Mouse (Mus musculus): Measurements from ENCODE around the gene Cckar.
"Not testable (repeated sequence)": the region's sequence is repeated elsewhere in the genome, so short reads cannot be mapped to it uniquely, and the experiment has no call there.

Gene Cckar

DNA sequence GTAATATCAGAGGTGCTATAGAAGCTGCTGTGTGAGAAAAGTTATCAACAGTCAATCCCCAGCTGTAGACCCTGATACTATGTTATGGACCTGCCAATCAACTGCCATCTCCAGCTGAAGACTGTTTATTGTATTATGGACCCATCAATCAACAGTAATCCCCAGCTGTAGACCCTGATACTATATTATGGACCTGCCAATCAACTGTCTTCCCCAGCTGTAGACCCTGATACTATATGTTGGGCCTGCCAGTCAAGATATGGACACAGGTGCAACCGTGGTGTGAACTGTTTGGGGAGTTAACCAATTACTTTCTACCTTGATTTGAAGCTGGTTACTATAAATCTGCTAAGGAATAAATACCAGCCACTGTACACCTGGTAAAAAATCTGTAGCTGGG lies 23.1 kb downstream of the Cckar start:
- Histone ChIP-seq H3K27me3 (ENCODE audit: insufficient read depth, low read length) (no peaks in the 10 kb centered on the region), H3K9me3 (ENCODE audit: low read length) (peaks cover 19% of the 10 kb centered on the region)

GRCm38 (mm10) chr5:53683916-53684315 lies 23.6 kb downstream of the Cckar start:
- Histone ChIP-seq H3K27me3 (ENCODE audit: insufficient read depth, low read length) (no peaks in the 10 kb centered on the region), H3K4me1 (replicated peaks; ENCODE audit: low read depth, low read length) (peaks cover 8% of the 10 kb centered on the region), H3K36me3 (ENCODE audit: insufficient read depth, low read length) (no peaks in the 10 kb centered on the region), H3K9me3 (ENCODE audit: low read length) (peaks cover 17% of the 10 kb centered on the region; the same call in 1 of the 2 replicates), H3K4me3 (replicated peaks; ENCODE audit: low read length) (no peak overlapping the region)
- TF ChIP-seq NANOG (IDR thresholded peaks at IDR 0.05; ENCODE audit: borderline replicate concordance, low read length): no peak

More for the DNA sequence above, 23.1 kb downstream of the Cckar start:
- Histone ChIP-seq H3K4me1 (replicated peaks; ENCODE audit: low read depth, low read length) (peaks cover 5% of the 10 kb centered on the region), H3K36me3 (ENCODE audit: insufficient read depth, low read length) (no peaks in the 10 kb centered on the region), H3K4me3 (replicated peaks; ENCODE audit: low read length) (no peak overlapping the region)
- TF ChIP-seq NANOG (IDR thresholded peaks at IDR 0.05; ENCODE audit: borderline replicate concordance, low read length) (no peak), CTCF (conservative IDR thresholded peaks at IDR 0.05; ENCODE audit: low read length) (no peak), POU5F1 (IDR thresholded peaks at IDR 0.05; ENCODE audit: borderline replicate concordance, low read length) (no peak)

DNA sequence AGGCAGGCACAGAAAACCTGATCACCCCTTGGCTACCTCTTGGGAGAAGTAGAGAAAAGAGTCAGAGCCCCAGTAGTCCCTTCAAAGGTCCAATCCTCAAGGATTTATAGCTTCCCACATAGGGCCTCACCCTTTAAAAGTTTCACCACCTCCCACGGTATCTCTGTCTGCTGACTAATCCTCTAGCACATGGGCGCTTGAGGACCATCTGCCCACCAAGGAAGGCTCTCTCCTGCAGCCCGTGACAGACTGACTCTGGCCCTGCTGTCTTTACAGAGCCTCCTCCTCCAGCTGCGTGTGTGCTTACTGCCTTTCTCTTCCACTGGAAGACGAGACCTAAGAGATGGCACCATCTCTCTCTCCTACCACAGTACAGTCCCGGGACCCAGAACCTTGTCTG lies 27.9 kb downstream of the Cckar start:
- H3K9me3 ChIP-seq (ENCODE audit: low read length): peaks cover 16% of the 10 kb centered on the region
- peaks cover 24% of the 10 kb centered on the region for H3K4me1 ChIP-seq (replicated peaks; ENCODE audit: low read depth, low read length)
- no peaks in the 10 kb centered on the region for H3K27me3 ChIP-seq (ENCODE audit: insufficient read depth, low read length)
- TF ChIP-seq NANOG (IDR thresholded peaks at IDR 0.05; ENCODE audit: borderline replicate concordance, low read length) (no peak), POU5F1 (IDR thresholded peaks at IDR 0.05; ENCODE audit: borderline replicate concordance, low read length) (no peak), CTCF (conservative IDR thresholded peaks at IDR 0.05; ENCODE audit: low read length) (no peak)
- H3K4me3 ChIP-seq (replicated peaks; ENCODE audit: low read length): no peak overlapping the region
- H3K36me3 ChIP-seq (ENCODE audit: insufficient read depth, low read length): no peaks in the 10 kb centered on the region

GRCm38 (mm10) chr5:53678036-53678767 lies 29.3 kb downstream of the Cckar start:
- peak overlapping the region; percentile 20; the same call in 1 of the 2 replicates for H3K4me3 ChIP-seq (replicated peaks; ENCODE audit: low read length)
- H3K4me1 ChIP-seq (replicated peaks; ENCODE audit: low read depth, low read length): peaks cover 26% of the 10 kb centered on the region
- no peak for TF ChIP-seq POU5F1 (IDR thresholded peaks at IDR 0.05; ENCODE audit: borderline replicate concordance, low read length)
- H3K36me3 ChIP-seq (ENCODE audit: insufficient read depth, low read length): no peaks in the 10 kb centered on the region
- H3K27me3 ChIP-seq (ENCODE audit: insufficient read depth, low read length): no peaks in the 10 kb centered on the region
- peaks cover 26% of the 10 kb centered on the region for H3K9me3 ChIP-seq (ENCODE audit: low read length)

- H3K9me3 ChIP-seq (ENCODE audit: low read length): peaks cover 31% of the 10 kb centered on the region
- TF ChIP-seq CTCF (conservative IDR thresholded peaks at IDR 0.05; ENCODE audit: low read length): no peak
- no peak for TF ChIP-seq POU5F1 (IDR thresholded peaks at IDR 0.05; ENCODE audit: borderline replicate concordance, low read length)
- TF ChIP-seq NANOG (IDR thresholded peaks at IDR 0.05; ENCODE audit: borderline replicate concordance, low read length): no peak
- H3K4me1 ChIP-seq (replicated peaks; ENCODE audit: low read depth, low read length): peaks cover 40% of the 10 kb centered on the region
- H3K27me3 ChIP-seq (ENCODE audit: insufficient read depth, low read length): no peaks in the 10 kb centered on the region
- H3K4me3 ChIP-seq (replicated peaks; ENCODE audit: low read length): no peak overlapping the region
- H3K36me3 ChIP-seq (ENCODE audit: insufficient read depth, low read length): no peaks in the 10 kb centered on the region
These were observed 30.8 kb downstream of the Cckar start for GRCm38 (mm10) chr5:53676671-53677070.

DNA sequence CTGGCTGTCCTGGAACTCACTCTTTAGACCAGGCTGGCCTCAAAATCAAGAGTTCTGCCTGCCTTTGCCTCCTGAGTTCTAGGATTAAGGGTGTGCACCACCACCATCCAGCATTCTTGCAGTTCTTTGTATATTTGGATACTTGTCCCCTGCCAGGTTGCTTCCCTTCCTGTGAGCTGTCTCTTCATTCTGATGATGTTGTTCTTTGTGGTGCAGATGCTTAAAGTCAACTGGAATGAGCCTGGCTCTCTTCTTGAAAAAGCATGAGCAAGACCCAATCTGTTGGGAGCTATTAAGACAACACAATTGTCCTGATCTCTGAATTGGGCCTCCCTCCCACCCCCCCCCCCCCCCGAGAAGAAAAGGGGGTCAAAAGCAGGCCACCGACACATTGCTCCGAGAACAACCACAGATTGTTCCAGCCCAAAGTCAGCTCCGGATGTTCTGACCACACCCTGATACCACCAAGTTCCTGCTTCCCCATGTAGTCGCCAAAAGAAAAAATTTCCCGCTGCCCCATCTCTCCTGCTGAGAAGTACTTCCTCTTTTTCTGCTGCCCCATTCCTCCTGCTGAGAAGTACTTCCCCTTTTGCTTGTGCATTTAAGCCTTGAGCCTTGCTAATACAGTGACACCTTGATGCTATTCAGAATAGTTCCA lies 33.9 kb downstream of the Cckar start:
- Histone ChIP-seq H3K9me3 (ENCODE audit: low read length) (peaks cover 31% of the 10 kb centered on the region), H3K4me1 (replicated peaks; ENCODE audit: low read depth, low read length) (peaks cover 50% of the 10 kb centered on the region)
- H3K36me3 ChIP-seq (ENCODE audit: insufficient read depth, low read length); H3K4me3 ChIP-seq (replicated peaks; ENCODE audit: low read length); H3K27me3 ChIP-seq (ENCODE audit: insufficient read depth, low read length): not testable (repeated sequence)
- TF ChIP-seq NANOG (IDR thresholded peaks at IDR 0.05; ENCODE audit: borderline replicate concordance, low read length): peak; percentile 67; the same call in 1 of the 2 replicates

- Histone ChIP-seq H3K9me3 (ENCODE audit: low read length) (peaks cover 31% of the 10 kb centered on the region), H3K36me3 (ENCODE audit: insufficient read depth, low read length) (no peaks in the 10 kb centered on the region), H3K4me3 (replicated peaks; ENCODE audit: low read length) (peak overlapping the region; percentile 50), H3K27me3 (ENCODE audit: insufficient read depth, low read length) (no peaks in the 10 kb centered on the region), H3K4me1 (replicated peaks; ENCODE audit: low read depth, low read length) (peaks cover 54% of the 10 kb centered on the region)
- TF ChIP-seq CTCF (conservative IDR thresholded peaks at IDR 0.05; ENCODE audit: low read length) (peak; percentile 74), POU5F1 (IDR thresholded peaks at IDR 0.05; ENCODE audit: borderline replicate concordance, low read length) (no peak), NANOG (IDR thresholded peaks at IDR 0.05; ENCODE audit: borderline replicate concordance, low read length) (no peak)
These were observed 35.2 kb downstream of the Cckar start for GRCm38 (mm10) chr5:53672352-53672751.

DNA sequence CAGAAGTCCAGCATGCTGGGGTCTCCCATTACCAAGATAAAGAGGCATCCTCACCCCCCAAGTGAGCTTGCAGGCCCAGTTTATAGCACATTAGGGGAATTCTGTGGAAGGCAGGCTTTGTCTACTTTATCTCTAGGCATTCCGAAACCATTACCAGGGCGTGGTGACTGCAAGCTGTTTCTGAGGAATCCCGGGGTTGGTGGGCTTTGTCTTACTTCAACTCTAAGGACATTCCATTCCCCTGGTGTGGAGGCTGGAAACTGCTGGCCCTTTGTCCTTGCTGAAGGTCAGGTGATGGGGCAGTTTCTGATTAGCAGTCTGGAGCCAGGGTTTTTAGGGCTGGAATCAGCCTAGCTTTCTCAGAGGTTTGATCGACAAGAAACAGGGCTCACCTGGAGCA lies 36.0 kb downstream of the Cckar start:
- no peaks in the 10 kb centered on the region for H3K27me3 ChIP-seq (ENCODE audit: insufficient read depth, low read length)
- H3K9me3 ChIP-seq (ENCODE audit: low read length): peaks cover 31% of the 10 kb centered on the region
- no peaks in the 10 kb centered on the region for H3K36me3 ChIP-seq (ENCODE audit: insufficient read depth, low read length)
- H3K4me3 ChIP-seq (replicated peaks; ENCODE audit: low read length): peak overlapping the region; percentile 50
- peaks cover 57% of the 10 kb centered on the region for H3K4me1 ChIP-seq (replicated peaks; ENCODE audit: low read depth, low read length)
- peak; percentile 87 for TF ChIP-seq NANOG (IDR thresholded peaks at IDR 0.05; ENCODE audit: borderline replicate concordance, low read length)
- no peak for TF ChIP-seq CTCF (conservative IDR thresholded peaks at IDR 0.05; ENCODE audit: low read length)
- TF ChIP-seq POU5F1 (IDR thresholded peaks at IDR 0.05; ENCODE audit: borderline replicate concordance, low read length): no peak

All from E14TG2a.4 (cell line).